8 mouse cellular contexts compared by ENCODE assay signal in the genomic region with DNA sequence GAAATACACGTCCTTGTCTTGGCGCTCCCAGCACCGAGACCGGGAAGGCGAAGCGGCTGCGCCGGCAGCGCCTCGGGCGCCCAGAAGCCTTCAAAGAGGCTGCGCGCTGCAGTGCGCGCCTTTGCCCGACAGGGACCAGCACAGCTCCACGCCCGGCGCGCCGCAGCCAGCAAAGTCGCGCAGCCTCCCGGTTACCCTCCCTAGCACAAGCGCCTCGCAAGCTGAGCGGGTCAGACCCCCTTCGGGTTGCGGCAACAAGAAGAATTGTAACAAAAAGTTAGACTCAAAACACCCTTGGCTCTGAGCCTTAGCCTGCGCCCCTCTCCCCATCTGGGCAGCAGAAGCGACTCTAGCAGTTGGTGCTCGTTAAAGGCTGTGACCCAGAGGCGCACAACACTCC. TPM values are rescaled to one million over a fixed set of nuclear protein-coding genes. Genes with fewer than 3 reads are reported as not detected.
DNase-seq lines count a peak whose midpoint lies in the region; ATAC-seq and TF ChIP-seq lines count a peak whose summit lies in the region.

No protein-coding gene starts in this region.

- H3K9ac ChIP-seq in midbrain, postnatal 0 days (replicated peaks; ENCODE audit: low read length, poor library complexity, severe bottlenecking): peak overlapping the region; percentile 68

- WGBS in midbrain, postnatal 0 days: under 1% methylated on average over 33 of the region's 33 CpGs

- H3K4me2 ChIP-seq in midbrain, postnatal 0 days (ENCODE audit: low read depth, low read length, poor library complexity, severe bottlenecking): peak overlapping the region; percentile 74

- H3K4me3 ChIP-seq in midbrain, postnatal 0 days (ENCODE audit: low read depth, low read length): peak overlapping the region; percentile 50

- DNase-seq in adrenal gland, adult (ENCODE audit: inconsistent age in 2 of 2, low spot score in 1 of 2): peak; percentile 60 to 85
- DNase-seq in adrenal gland, adult 8-10 months: no peak
- peak; percentile 85 for DNase-seq in embryo, embryonic 9.5 days (ENCODE audit: extremely low spot score)
- DNase-seq in heart, adult 18-20 months: peak; percentile 78 to 81
- DNase-seq in kidney, adult 11 months: peak; percentile 55
- peak; percentile 68 for DNase-seq in liver
- peak; percentile 88 for DNase-seq in midbrain, postnatal 0 days (ENCODE audit: low spot score)
- peak; percentile 34 to 78 for DNase-seq in spleen, postnatal 10 days (ENCODE audit: low spot score in 2 of 2)

- H3K4me1 ChIP-seq in midbrain, postnatal 0 days (ENCODE audit: insufficient read depth, low read length): peaks cover 12% of the 10 kb centered on the region; the same call in 1 of the 2 replicates

- peaks cover 29% of the 10 kb centered on the region for H3K27me3 ChIP-seq in midbrain, postnatal 0 days (ENCODE audit: insufficient read depth, low read length)

- ATAC-seq in midbrain, postnatal 0 days (ENCODE audit: low FRiP score): peak; percentile 60; the same call in 1 of the 2 replicates

- peak; percentile 87 for TF ChIP-seq CTCF in midbrain, postnatal 0 days (IDR thresholded peaks at IDR 0.05)

- no peaks in the 10 kb centered on the region for H3K36me3 ChIP-seq in midbrain, postnatal 0 days (ENCODE audit: insufficient read depth, low read length)

- no peaks in the 10 kb centered on the region for H3K9me3 ChIP-seq in midbrain, postnatal 0 days (ENCODE audit: low read length)

- peak overlapping the region; percentile 58 for H3K27ac ChIP-seq in midbrain, postnatal 0 days (ENCODE audit: low read depth, low read length)

RNA-seq across cellular contexts. Expression of a gene that starts 1.6 kb away (rescaled TPM):
- 1 to 10 TPM; 1.5 to 2.8 (median 2.2) TPM for total RNA-seq in adrenal gland, adult 8-10 months (2022)
- 1 to 10 TPM in 1 of 2 experiments, under 1 TPM in 1; 0.79 to 1.3 TPM for total RNA-seq in heart, adult 18-20 months (2021)
- total RNA-seq in midbrain, postnatal 0 days (2014; rRNA removed): 24.9 and 27.6 TPM in 2 replicates
- polyA plus RNA-seq in midbrain, postnatal 0 days (2015; fragmentation: Nextera tagmentation; extraction: Ambion mirVana): 7.9 and 9.0 TPM in 2 replicates
